Mouse (Mus musculus): ENCODE measurements around the gene Zfp747.

DNA sequence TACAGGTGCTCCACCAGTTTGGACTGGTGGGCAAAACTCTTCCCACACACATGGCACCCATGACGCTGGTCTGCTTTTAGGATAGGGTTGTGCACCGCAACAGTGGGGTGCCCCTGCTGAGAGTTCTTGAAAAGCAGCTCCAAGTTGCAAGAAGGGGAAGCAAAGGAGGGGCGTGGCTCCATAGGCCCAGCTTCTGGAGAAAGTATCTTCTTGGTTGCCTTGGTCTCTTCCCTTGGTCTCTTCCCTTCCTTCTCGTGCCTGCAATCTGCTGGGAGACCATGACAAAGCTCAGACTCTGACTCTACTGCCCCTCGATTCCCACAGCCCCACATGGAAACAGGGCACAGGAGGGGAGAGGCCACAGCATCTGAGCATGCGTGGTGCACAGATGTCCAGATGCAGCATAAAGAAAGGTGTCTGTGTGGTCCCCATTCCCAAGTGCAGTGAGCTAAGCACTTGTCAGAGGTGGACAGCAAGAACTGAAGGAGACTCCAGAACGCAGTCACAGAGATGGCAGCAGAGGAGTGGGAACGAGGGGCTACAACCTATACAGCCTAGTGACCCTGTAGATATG lies 16.5 kb upstream of the Zfp747 start:
- TF ChIP-seq CTCF (IDR thresholded peaks at IDR 0.05; ENCODE audit: control insufficient read depth, insufficient read depth, low read length), result no peak
- TF ChIP-seq POLR2A (IDR thresholded peaks at IDR 0.05; ENCODE audit: borderline replicate concordance, control insufficient read depth, low read depth, low read length), result no peak
